In genomic region chr12:85792821-85793346, GRCm38 (mm10) we compare ENCODE assay signal across 9 mouse cellular contexts. TPM values are rescaled to one million over a fixed set of nuclear protein-coding genes. Genes with fewer than 3 reads are reported as not detected.
A peak's percentile ranks its signal among the peaks of the same experiment; 100 is the strongest.
DNase-seq lines count a peak whose midpoint lies in the region; ATAC-seq and TF ChIP-seq lines count a peak whose summit lies in the region.
"Had no signal": no experiment of that assay in that cellular context is flagged by ENCODE, and none has a peak within 500 bp of the region (broad histone marks: within the 10 kb centered on the region; RNA-seq: fewer than 3 reads in every experiment).

No protein-coding gene starts in this region.

- H3K36me3 ChIP-seq in heart, adult 2 months (ENCODE audit: control insufficient read depth, insufficient read depth, low read length), result no peaks in the 10 kb centered on the region
- H3K36me3 ChIP-seq in heart, embryonic 11.5 days (ENCODE audit: control insufficient read depth, insufficient read depth, low read length), result no peaks in the 10 kb centered on the region

- no peak for TF ChIP-seq POLR2A in heart, adult 2 months (IDR thresholded peaks at IDR 0.05; ENCODE audit: insufficient read depth, low read depth, low read length)

- ATAC-seq in heart, embryonic 11.5 days (replicated peaks; ENCODE audit: insufficient number of reproducible peaks, low FRiP score, low TSS enrichment), result no peak
- no peak for ATAC-seq in erythroid progenitor cell, adult 5-6 weeks (replicated peaks; ENCODE audit: low FRiP score, poor library complexity, severe bottlenecking)

- no peak overlapping the region for H3K27ac ChIP-seq in heart, adult 2 months
- H3K27ac ChIP-seq in heart, embryonic 11.5 days (ENCODE audit: low read depth, low read length), result no peak overlapping the region

- intact Hi-C loops in heart, adult 2 months (cut with DNase I), result no loop called here
- intact Hi-C loops in gastrocnemius, postnatal 36 days (cut with DNase I), result no loop called here

- no peaks in the 10 kb centered on the region for H3K79me2 ChIP-seq in heart, adult 2 months (replicated peaks; ENCODE audit: control insufficient read depth, insufficient read depth, low read length)

- 0 out of 2 replicates have a peak, but pooled peaks have one; percentile 36 for TF ChIP-seq EP300 in heart, adult 2 months (IDR thresholded peaks at IDR 0.05; ENCODE audit: insufficient read depth, low read depth, low read length)

- DNase-seq in heart, adult 2 months, result peak; percentile 42 to 46
- DNase-seq in NIH3T3 (ENCODE audit: low read depth), result peak; percentile 44
- DNase-seq in gastrocnemius, postnatal 36 days, result peak; percentile 18 to 43
- DNase-seq in layer of hippocampus, postnatal 25 days (ENCODE audit: extremely low spot score in 1 of 2, low spot score in 1 of 2), result peak; percentile 15 to 37
- peak; percentile 8 for DNase-seq in right cerebral cortex, postnatal 4 days
- no peak for DNase-seq in cerebellum, adult 9-11 months

- no peak overlapping the region for H3K9ac ChIP-seq in heart, adult 2 months (ENCODE audit: low read depth, low read length)
- no peak overlapping the region for H3K9ac ChIP-seq in heart, embryonic 11.5 days (ENCODE audit: low read depth, low read length)

- no peak overlapping the region for H3K4me3 ChIP-seq in heart, adult 2 months
- H3K4me3 ChIP-seq in heart, embryonic 11.5 days (ENCODE audit: low read depth, low read length), result no peak overlapping the region

- no peaks in the 10 kb centered on the region for H3K27me3 ChIP-seq in heart, adult 2 months (ENCODE audit: control insufficient read depth, insufficient read depth, low read length)
- no peaks in the 10 kb centered on the region for H3K27me3 ChIP-seq in heart, embryonic 11.5 days (ENCODE audit: control insufficient read depth, insufficient read depth, low read length)

- H3K4me2 ChIP-seq in heart, embryonic 11.5 days, result no peak overlapping the region

- no peaks in the 10 kb centered on the region for H3K9me3 ChIP-seq in heart, embryonic 11.5 days (replicated peaks; ENCODE audit: control insufficient read depth, low read length)

- no peaks in the 10 kb centered on the region; the same call in 1 of the 2 replicates for H3K4me1 ChIP-seq in heart, adult 2 months (ENCODE audit: control insufficient read depth, insufficient read depth, low read length)
- no peaks in the 10 kb centered on the region for H3K4me1 ChIP-seq in heart, embryonic 11.5 days (ENCODE audit: control insufficient read depth, insufficient read depth, low read length)

- TF ChIP-seq CTCF in heart, adult 2 months (IDR thresholded peaks at IDR 0.05), result no peak

- 38% methylated on average over 6 of the region's 6 CpGs for WGBS in heart, adult 2 months
- 53% methylated on average over 6 of the region's 6 CpGs for WGBS in heart, embryonic 11.5 days (ENCODE audit: insufficient replicate concordance)

RNA-seq across cellular contexts. Expression of gene Erg28, which starts 31.5 kb away (rescaled TPM):
- 1 to 10 TPM; 6.2 to 6.8 TPM for total RNA-seq in heart, adult 2 months (2021)
- polyA plus RNA-seq in heart, adult 2 months (2012; rRNA removed), result 9.3 and 12.4 TPM in 2 replicates
- polyA plus RNA-seq in heart, embryonic 11.5 days (2014; fragmentation: Nextera tagmentation; extraction: Ambion mirVana), result 90.0 and 94.5 TPM in 2 replicates
- 1 to 10 TPM; 2.7 to 3.9 TPM for total RNA-seq in gastrocnemius, postnatal 36 days (2021)
- 10 to 100 TPM; 60.5 to 63.5 TPM for total RNA-seq in layer of hippocampus, postnatal 25 days (2021)
- 41.8 and 49.5 TPM in 2 replicates for total RNA-seq in erythroid progenitor cell, adult 5-6 weeks (2015; ENCODE audit: low replicate concordance)
- total RNA-seq in erythroid progenitor cell, adult 5-6 weeks (2017; ENCODE audit: low replicate concordance), result 20.9 and 24.5 TPM in 2 replicates

RNA-seq across cellular contexts. Expression of gene Ttll5, which starts 31.6 kb away (rescaled TPM):
- total RNA-seq in heart, adult 2 months (2021), result 10 to 100 TPM; 11.4 to 14.2 TPM
- polyA plus RNA-seq in heart, adult 2 months (2012; rRNA removed), result 10.1 and 10.5 TPM in 2 replicates
- 12.6 and 16.2 TPM in 2 replicates for polyA plus RNA-seq in heart, embryonic 11.5 days (2014; fragmentation: Nextera tagmentation; extraction: Ambion mirVana)
- total RNA-seq in gastrocnemius, postnatal 36 days (2021), result 1 to 10 TPM; 5.5 to 6.1 TPM
- total RNA-seq in layer of hippocampus, postnatal 25 days (2021), result 10 to 100 TPM; 40.1 to 44.2 TPM
- total RNA-seq in erythroid progenitor cell, adult 5-6 weeks (2015; ENCODE audit: low replicate concordance), result 38.9 and 57.8 TPM in 2 replicates
- 28.6 and 52.0 TPM in 2 replicates for total RNA-seq in erythroid progenitor cell, adult 5-6 weeks (2017; ENCODE audit: low replicate concordance)

RNA-seq across cellular contexts. Expression of gene Flvcr2, which starts 46.5 kb away (rescaled TPM):
- total RNA-seq in heart, adult 2 months (2021), result 1 to 10 TPM; 2.0 to 2.1 TPM
- 3.4 and 6.5 TPM in 2 replicates for polyA plus RNA-seq in heart, adult 2 months (2012; rRNA removed)
- 5.8 and 6.9 TPM in 2 replicates for polyA plus RNA-seq in heart, embryonic 11.5 days (2014; fragmentation: Nextera tagmentation; extraction: Ambion mirVana)
- under 1 TPM; 0.33 to 0.69 TPM for total RNA-seq in gastrocnemius, postnatal 36 days (2021)
- total RNA-seq in layer of hippocampus, postnatal 25 days (2021), result 1 to 10 TPM; 2.5 to 3.0 TPM
- total RNA-seq in erythroid progenitor cell, adult 5-6 weeks (2015; ENCODE audit: low replicate concordance), result not detected in 2 replicates
- not detected in 2 replicates for total RNA-seq in erythroid progenitor cell, adult 5-6 weeks (2017; ENCODE audit: low replicate concordance)
- total RNA-seq: neutrophil, adult 5-6 weeks had no signal
